Mouse (Mus musculus): ENCODE results near the gene Fam187b. TPM values are rescaled to one million over a fixed set of nuclear protein-coding genes. Genes with fewer than 3 reads are reported as not detected.

Gene Fam187b
- polyA plus RNA-seq, 1 experiment, result not detected

GRCm38 (mm10) chr7:31034789-31035188, 61.2 kb downstream of the Fam187b start:
- Histone ChIP-seq H3K4me2 (ENCODE audit: low read depth) (no peak overlapping the region), H3ac (ENCODE audit: control insufficient read depth, insufficient read length) (no peak overlapping the region), H3K79me2 (ENCODE audit: control insufficient read depth, insufficient read depth) (no peaks in the 10 kb centered on the region), H3K4me3 (no peak overlapping the region), H3K36me3 (ENCODE audit: control insufficient read depth, insufficient read depth) (no peaks in the 10 kb centered on the region), H3K27me3 (ENCODE audit: control insufficient read depth, insufficient read depth, insufficient read length) (no peaks in the 10 kb centered on the region)
- TF ChIP-seq CEBPB (IDR thresholded peaks at IDR 0.05; ENCODE audit: insufficient read depth, poor library complexity, severe bottlenecking), result no peak
- TF ChIP-seq POLR2A (IDR thresholded peaks at IDR 0.05; ENCODE audit: insufficient read length, low read depth), result no peak
- TF ChIP-seq TCF12 (IDR thresholded peaks at IDR 0.05; ENCODE audit: insufficient read depth, poor library complexity, severe bottlenecking), result no peak
- no peak for TF ChIP-seq TCF3 (IDR thresholded peaks at IDR 0.05; ENCODE audit: insufficient read length, low read depth)
- TF ChIP-seq USF1 (IDR thresholded peaks at IDR 0.05; ENCODE audit: low read depth), result no peak
- no peak for TF ChIP-seq MYOD1 (IDR thresholded peaks at IDR 0.05; ENCODE audit: control insufficient read depth in 1 of 3, insufficient read length in 2 of 3, low read depth in 2 of 3)
- no peak for TF ChIP-seq MAX (IDR thresholded peaks at IDR 0.05; ENCODE audit: low read depth)
- TF ChIP-seq E2F4 (IDR thresholded peaks at IDR 0.05; ENCODE audit: insufficient read depth), result no peak

GRCm38 (mm10) chr7:31035291-31035690, 61.7 kb downstream of the Fam187b start:
- Histone ChIP-seq H3K79me2 (ENCODE audit: control insufficient read depth, insufficient read depth) (no peaks in the 10 kb centered on the region), H3K27me3 (ENCODE audit: control insufficient read depth, insufficient read depth, insufficient read length) (no peaks in the 10 kb centered on the region), H3K4me3 (no peak overlapping the region), H3ac (ENCODE audit: control insufficient read depth, insufficient read length) (no peak overlapping the region), H3K36me3 (ENCODE audit: control insufficient read depth, insufficient read depth) (no peaks in the 10 kb centered on the region), H3K4me2 (ENCODE audit: low read depth) (no peak overlapping the region)
- TF ChIP-seq E2F4 (IDR thresholded peaks at IDR 0.05; ENCODE audit: insufficient read depth) (no peak), POLR2AphosphoS2 (IDR thresholded peaks at IDR 0.05; ENCODE audit: insufficient read length, low read depth) (no peak), REST (IDR thresholded peaks at IDR 0.05; ENCODE audit: insufficient read depth, insufficient read length) (no peak), USF1 (IDR thresholded peaks at IDR 0.05; ENCODE audit: low read depth) (no peak), TCF12 (IDR thresholded peaks at IDR 0.05; ENCODE audit: insufficient read depth, poor library complexity, severe bottlenecking) (no peak), POLR2A (IDR thresholded peaks at IDR 0.05; ENCODE audit: insufficient read length, low read depth) (no peak), TCF3 (IDR thresholded peaks at IDR 0.05; ENCODE audit: insufficient read length, low read depth) (no peak), MYOD1 (IDR thresholded peaks at IDR 0.05; ENCODE audit: control insufficient read depth in 1 of 3, insufficient read length in 2 of 3, low read depth in 2 of 3) (no peak), CEBPB (IDR thresholded peaks at IDR 0.05; ENCODE audit: insufficient read depth, poor library complexity, severe bottlenecking) (no peak)

- Histone ChIP-seq H3K4me2 (ENCODE audit: low read depth) (no peak overlapping the region), H3K4me3 (no peak overlapping the region), H3ac (ENCODE audit: control insufficient read depth, insufficient read length) (no peak overlapping the region), H3K27me3 (ENCODE audit: control insufficient read depth, insufficient read depth, insufficient read length) (no peaks in the 10 kb centered on the region), H3K79me2 (ENCODE audit: control insufficient read depth, insufficient read depth) (no peaks in the 10 kb centered on the region), H3K36me3 (ENCODE audit: control insufficient read depth, insufficient read depth) (no peaks in the 10 kb centered on the region)
- TF ChIP-seq POLR2AphosphoS2 (IDR thresholded peaks at IDR 0.05; ENCODE audit: insufficient read length, low read depth) (no peak), E2F4 (IDR thresholded peaks at IDR 0.05; ENCODE audit: insufficient read depth) (no peak), TCF3 (IDR thresholded peaks at IDR 0.05; ENCODE audit: insufficient read length, low read depth) (no peak), CEBPB (IDR thresholded peaks at IDR 0.05; ENCODE audit: insufficient read depth, poor library complexity, severe bottlenecking) (no peak), USF1 (IDR thresholded peaks at IDR 0.05; ENCODE audit: low read depth) (no peak), POLR2A (IDR thresholded peaks at IDR 0.05; ENCODE audit: insufficient read length, low read depth) (no peak), MAX (IDR thresholded peaks at IDR 0.05; ENCODE audit: low read depth) (no peak), TCF12 (IDR thresholded peaks at IDR 0.05; ENCODE audit: insufficient read depth, poor library complexity, severe bottlenecking) (no peak)
Measured at GRCm38 (mm10) chr7:31036917-31037316, 63.3 kb downstream of the Fam187b start.

GRCm38 (mm10) chr7:31037675-31038074, 64.1 kb downstream of the Fam187b start:
- H3ac ChIP-seq (ENCODE audit: control insufficient read depth, insufficient read length), result no peak overlapping the region
- no peaks in the 10 kb centered on the region for H3K36me3 ChIP-seq (ENCODE audit: control insufficient read depth, insufficient read depth)
- no peak overlapping the region for H3K4me2 ChIP-seq (ENCODE audit: low read depth)
- H3K27me3 ChIP-seq (ENCODE audit: control insufficient read depth, insufficient read depth, insufficient read length), result no peaks in the 10 kb centered on the region
- H3K4me3 ChIP-seq, result no peak overlapping the region
- TF ChIP-seq POLR2A (IDR thresholded peaks at IDR 0.05; ENCODE audit: insufficient read length, low read depth), result no peak
- no peak for TF ChIP-seq REST (IDR thresholded peaks at IDR 0.05; ENCODE audit: insufficient read depth, insufficient read length)
- no peak for TF ChIP-seq CEBPB (IDR thresholded peaks at IDR 0.05; ENCODE audit: insufficient read depth, poor library complexity, severe bottlenecking)
- no peak for TF ChIP-seq USF1 (IDR thresholded peaks at IDR 0.05; ENCODE audit: low read depth)
- no peak for TF ChIP-seq POLR2AphosphoS2 (IDR thresholded peaks at IDR 0.05; ENCODE audit: insufficient read length, low read depth)
- no peak for TF ChIP-seq SRF (IDR thresholded peaks at IDR 0.05; ENCODE audit: control insufficient read depth, insufficient read length, low read depth)
- TF ChIP-seq E2F4 (IDR thresholded peaks at IDR 0.05; ENCODE audit: insufficient read depth), result no peak
- TF ChIP-seq TCF3 (IDR thresholded peaks at IDR 0.05; ENCODE audit: insufficient read length, low read depth), result no peak
- TF ChIP-seq TCF12 (IDR thresholded peaks at IDR 0.05; ENCODE audit: insufficient read depth, poor library complexity, severe bottlenecking), result no peak
- no peak for TF ChIP-seq MYOG (IDR thresholded peaks at IDR 0.05; ENCODE audit: control insufficient read depth in 1 of 3, insufficient read depth in 1 of 3, insufficient read length in 2 of 3, low read depth in 2 of 3)
- no peak for TF ChIP-seq MYOD1 (IDR thresholded peaks at IDR 0.05; ENCODE audit: control insufficient read depth in 1 of 3, insufficient read length in 2 of 3, low read depth in 2 of 3)
- no peak for TF ChIP-seq MAX (IDR thresholded peaks at IDR 0.05; ENCODE audit: low read depth)
- no peaks in the 10 kb centered on the region for H3K79me2 ChIP-seq (ENCODE audit: control insufficient read depth, insufficient read depth)

- Histone ChIP-seq H3K79me2 (ENCODE audit: control insufficient read depth, insufficient read depth) (no peaks in the 10 kb centered on the region), H3K27me3 (ENCODE audit: control insufficient read depth, insufficient read depth, insufficient read length) (no peaks in the 10 kb centered on the region), H3K4me2 (ENCODE audit: low read depth) (no peak overlapping the region), H3K4me3 (no peak overlapping the region), H3ac (ENCODE audit: control insufficient read depth, insufficient read length) (no peak overlapping the region), H3K36me3 (ENCODE audit: control insufficient read depth, insufficient read depth) (no peaks in the 10 kb centered on the region)
- TF ChIP-seq TCF12 (IDR thresholded peaks at IDR 0.05; ENCODE audit: insufficient read depth, poor library complexity, severe bottlenecking), result no peak
- no peak for TF ChIP-seq MAX (IDR thresholded peaks at IDR 0.05; ENCODE audit: low read depth)
- TF ChIP-seq MYOD1 (IDR thresholded peaks at IDR 0.05; ENCODE audit: control insufficient read depth in 1 of 3, insufficient read length in 2 of 3, low read depth in 2 of 3), result no peak
- no peak for TF ChIP-seq MYOG (IDR thresholded peaks at IDR 0.05; ENCODE audit: control insufficient read depth in 1 of 3, insufficient read depth in 1 of 3, insufficient read length in 2 of 3, low read depth in 2 of 3)
- no peak for TF ChIP-seq E2F4 (IDR thresholded peaks at IDR 0.05; ENCODE audit: insufficient read depth)
- TF ChIP-seq TCF3 (IDR thresholded peaks at IDR 0.05; ENCODE audit: insufficient read length, low read depth), result no peak
- no peak for TF ChIP-seq POLR2A (IDR thresholded peaks at IDR 0.05; ENCODE audit: insufficient read length, low read depth)
- TF ChIP-seq POLR2AphosphoS2 (IDR thresholded peaks at IDR 0.05; ENCODE audit: insufficient read length, low read depth), result no peak
- TF ChIP-seq CEBPB (IDR thresholded peaks at IDR 0.05; ENCODE audit: insufficient read depth, poor library complexity, severe bottlenecking), result no peak
- TF ChIP-seq REST (IDR thresholded peaks at IDR 0.05; ENCODE audit: insufficient read depth, insufficient read length), result no peak
- TF ChIP-seq USF1 (IDR thresholded peaks at IDR 0.05; ENCODE audit: low read depth), result no peak
- TF ChIP-seq SRF (IDR thresholded peaks at IDR 0.05; ENCODE audit: control insufficient read depth, insufficient read length, low read depth), result no peak
Measured at GRCm38 (mm10) chr7:31039011-31039410, 65.4 kb downstream of the Fam187b start.
